Mouse (Mus musculus): ENCODE measurements around the gene Gtf3c6.
A peak's percentile ranks its signal among the peaks of the same experiment; 100 is the strongest.

Gtf3c6 gene

DNA sequence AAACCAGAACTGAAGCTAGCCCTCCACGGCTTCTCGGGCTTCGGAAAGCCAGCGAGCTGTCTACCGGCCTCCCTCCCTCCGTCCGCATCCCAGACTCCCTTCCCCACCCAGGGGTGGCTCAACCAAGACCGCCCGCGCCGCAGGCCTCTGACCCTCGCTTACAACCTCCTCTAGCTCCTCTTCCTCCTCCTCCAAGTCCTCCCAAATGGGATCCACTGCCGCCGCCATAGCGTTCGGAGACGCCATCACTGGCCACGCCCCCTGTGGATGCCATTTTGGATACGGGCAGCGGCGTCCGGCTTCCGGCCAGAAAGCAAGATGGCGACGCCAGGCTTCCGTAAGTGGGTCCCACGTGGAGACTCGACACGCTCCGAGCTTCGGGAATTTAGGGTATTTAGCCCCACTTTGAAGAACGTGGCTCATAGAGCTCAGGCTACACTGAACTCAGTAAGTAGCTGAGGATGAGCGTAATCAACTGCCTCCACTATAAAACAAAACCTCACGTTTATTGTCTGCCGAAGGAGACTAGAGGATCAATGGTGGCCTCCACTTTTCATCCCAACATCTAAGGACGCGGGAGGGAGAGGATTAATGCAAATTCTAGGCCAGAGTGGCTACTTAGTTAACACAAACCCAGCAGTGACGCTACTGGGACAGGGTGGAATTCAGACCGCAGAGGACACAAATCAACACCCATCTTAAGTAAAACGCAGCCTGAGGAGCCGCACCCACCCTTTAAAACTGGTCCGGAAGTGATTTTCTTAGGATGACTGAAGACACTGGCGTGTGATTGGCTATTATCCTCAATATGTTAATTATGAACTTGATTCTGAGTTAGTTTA lies at the start of gene Gtf3c6:
Gene Gtf3c6 (minus strand): TSS at position 695 of the 842 bp plus-strand sequence.
- DNase-seq (ENCODE audit: low spot score in 2 of 2): peak; percentile 95 to 97

DNA sequence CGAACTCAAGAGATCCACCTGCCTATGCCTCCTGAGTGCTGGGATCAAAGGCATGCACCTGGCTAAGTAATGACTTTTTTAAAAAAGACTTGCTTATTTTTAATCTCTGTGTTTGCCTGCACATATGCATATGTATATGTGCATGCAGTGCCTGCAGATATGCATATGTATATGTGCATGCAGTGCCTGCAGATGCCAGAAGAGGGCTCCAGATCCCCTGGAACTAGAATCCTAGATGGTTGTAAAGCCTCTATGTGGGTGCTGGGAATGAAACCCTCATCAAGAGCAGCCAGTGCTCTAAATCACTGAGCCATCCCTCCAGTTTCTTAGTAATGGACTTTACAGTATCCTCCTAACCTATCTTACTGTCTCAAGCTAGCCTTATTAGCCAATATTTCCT lies 48.1 kb upstream of the Gtf3c6 start:
- DNase-seq (ENCODE audit: low spot score in 2 of 2): no peak

DNA sequence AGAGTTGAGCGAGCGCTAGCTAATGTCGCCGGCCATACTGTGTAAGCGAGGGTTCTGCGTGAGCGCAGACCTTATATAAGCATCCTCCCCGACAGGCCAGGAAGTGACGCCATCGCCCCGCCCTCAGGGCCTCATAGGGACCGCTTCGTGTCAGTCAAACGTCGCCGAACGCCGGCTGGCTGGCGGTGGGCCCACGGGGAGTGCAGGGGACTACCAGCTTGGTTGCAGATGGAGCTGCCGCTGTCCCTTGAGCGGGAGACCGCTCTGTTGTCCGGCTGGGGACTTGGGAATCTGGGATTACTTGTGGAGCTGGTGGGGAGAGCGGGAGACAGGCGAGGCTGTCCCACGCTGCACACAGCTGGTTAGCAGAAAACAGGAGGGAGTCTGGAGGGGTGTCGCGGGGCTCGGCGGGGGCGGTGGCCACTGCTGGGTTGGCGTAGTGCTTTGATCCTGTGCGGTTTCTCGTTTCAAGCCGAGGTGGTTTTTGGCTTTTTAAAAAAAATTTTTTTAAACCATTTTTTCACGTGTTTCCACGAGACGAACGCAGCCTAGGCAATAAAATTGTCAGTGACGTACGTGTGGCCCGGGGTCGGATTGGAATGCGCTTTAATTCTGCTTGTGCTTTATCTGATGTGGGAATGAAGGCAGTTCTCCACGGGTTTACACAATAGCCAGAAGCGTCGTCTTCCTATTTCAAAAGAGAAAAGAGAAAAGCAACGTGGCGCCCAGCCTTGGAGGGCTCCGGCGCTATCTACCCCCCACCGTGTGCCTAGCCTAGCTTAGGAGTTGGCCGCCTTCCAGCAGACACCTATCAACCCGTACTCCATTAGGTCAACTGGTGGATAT lies 44.5 kb upstream of the Gtf3c6 start, which contains the start of gene Amd1:
Gene Amd1 (minus strand): TSS at position 47 of the 846 bp plus-strand sequence.
- DNase-seq (ENCODE audit: low spot score in 2 of 2): peak; percentile 99 to 100

DNA sequence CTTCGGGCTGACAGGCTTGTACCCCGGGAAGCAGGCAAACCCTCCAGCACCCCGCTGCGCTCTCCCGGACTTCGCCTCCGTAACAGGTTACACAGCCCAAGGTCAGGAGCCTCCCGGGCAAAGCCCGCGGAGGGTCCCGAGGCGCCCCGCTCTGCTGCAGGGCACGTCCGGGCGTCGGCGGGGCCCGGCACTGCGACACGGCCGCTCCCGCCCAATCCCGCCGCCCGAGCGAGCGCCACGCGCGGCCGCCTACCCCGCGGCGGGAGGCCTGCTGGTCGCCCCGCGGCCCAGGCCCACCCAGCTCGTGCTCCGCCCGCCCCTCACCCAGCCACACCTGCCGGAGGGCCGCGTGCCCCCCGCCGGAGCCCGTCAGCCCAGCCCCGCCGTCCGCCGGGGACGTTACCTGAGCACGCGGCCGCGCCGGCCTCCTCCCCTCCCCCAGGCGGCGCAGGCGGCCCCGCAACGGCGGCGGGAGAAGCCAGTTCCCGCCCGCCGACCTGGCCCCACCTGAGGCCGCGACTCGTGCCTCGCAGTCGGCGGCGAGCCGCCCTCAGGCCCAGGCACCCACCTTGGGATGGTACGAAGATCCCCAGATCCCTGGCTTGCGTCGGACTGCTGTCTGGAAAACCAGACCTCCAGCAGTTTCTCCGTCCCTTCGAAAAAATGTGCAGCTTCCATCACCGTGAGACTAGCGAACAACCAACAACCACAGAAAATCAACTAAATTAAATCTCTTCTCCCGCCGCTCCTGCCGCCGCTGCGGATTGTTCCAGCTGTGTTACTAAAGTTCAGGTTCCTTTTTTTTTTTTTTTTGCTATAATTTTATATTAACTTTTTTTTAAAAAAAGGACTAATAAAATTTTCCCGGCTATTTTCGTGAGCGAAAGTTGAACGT lies 43.5 kb upstream of the Gtf3c6 start:
- peak; percentile 26 to 42 for DNase-seq (ENCODE audit: low spot score in 2 of 2)

DNA sequence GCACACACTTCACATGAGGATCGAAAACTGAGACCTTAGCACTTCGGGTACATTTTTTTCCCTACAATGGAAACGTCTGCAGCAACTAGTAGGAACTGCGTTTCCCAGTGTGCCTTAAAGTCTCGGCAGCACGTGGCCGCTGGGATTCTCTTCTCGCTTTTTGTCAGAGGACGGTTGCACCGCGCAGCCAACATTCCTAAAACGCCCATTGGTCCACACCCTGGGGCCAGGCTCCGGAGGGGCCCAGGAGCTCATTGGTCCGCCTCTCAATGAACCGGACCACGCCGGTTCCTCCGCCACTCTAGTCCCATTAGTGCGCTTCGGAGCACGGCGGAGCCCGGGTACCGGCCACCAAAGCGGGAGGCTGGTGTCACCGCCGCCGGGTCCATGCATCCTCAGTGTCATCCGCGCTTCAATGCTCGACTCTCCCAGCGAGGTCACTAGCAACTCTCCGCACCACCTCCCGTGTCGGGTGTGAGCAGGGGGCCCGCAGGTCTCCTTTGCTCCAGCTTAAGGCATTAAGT lies 42.8 kb upstream of the Gtf3c6 start:
- DNase-seq (ENCODE audit: low spot score in 2 of 2): peak; percentile 75 to 80

DNA sequence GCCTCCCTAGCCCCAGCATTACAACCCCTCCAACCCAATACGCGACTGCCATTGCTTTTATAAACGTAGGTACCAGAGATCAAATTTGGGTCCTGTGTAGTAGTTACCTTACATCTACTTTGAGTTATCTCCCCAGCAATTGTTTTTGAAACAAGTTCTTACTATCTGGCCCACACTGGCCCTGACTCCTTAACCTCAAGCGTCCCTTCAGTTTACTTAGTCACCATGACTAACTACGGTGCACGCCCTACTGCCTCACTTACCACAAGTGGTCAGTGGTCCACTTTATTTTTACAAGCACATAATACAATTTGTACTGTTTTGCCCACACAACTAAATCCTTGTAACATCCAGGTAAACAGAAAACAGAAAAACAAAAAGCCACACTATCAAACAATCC lies 34.7 kb upstream of the Gtf3c6 start:
- DNase-seq (ENCODE audit: low spot score in 2 of 2): no peak

- no peak for DNase-seq (ENCODE audit: low spot score in 2 of 2)
Observed at GRCm38 (mm10) chr10:40286767-40287166, 28.9 kb upstream of the Gtf3c6 start.

GRCm38 (mm10) chr10:40285571-40285970 lies 27.7 kb upstream of the Gtf3c6 start:
- no peak for DNase-seq (ENCODE audit: low spot score in 2 of 2)

DNA sequence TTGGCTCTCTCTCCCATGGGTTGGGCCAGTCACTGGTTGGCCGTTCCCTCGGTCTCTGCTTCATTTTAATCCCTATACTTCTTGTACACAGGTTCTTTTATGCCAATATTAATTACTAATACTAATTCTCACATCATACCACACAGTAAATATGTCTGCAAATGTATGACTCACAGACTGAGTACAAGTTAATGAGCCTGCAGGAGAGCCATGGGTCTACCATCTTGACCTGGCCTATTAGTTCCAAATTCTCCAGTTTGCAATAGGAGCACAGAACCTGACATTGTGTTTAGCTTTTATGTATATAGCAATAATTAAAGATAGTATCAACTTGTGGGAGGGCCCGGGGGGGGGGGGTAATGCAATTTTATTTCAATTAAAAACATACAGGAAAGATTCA lies 27.1 kb upstream of the Gtf3c6 start:
- DNase-seq (ENCODE audit: low spot score in 2 of 2): no peak

DNA sequence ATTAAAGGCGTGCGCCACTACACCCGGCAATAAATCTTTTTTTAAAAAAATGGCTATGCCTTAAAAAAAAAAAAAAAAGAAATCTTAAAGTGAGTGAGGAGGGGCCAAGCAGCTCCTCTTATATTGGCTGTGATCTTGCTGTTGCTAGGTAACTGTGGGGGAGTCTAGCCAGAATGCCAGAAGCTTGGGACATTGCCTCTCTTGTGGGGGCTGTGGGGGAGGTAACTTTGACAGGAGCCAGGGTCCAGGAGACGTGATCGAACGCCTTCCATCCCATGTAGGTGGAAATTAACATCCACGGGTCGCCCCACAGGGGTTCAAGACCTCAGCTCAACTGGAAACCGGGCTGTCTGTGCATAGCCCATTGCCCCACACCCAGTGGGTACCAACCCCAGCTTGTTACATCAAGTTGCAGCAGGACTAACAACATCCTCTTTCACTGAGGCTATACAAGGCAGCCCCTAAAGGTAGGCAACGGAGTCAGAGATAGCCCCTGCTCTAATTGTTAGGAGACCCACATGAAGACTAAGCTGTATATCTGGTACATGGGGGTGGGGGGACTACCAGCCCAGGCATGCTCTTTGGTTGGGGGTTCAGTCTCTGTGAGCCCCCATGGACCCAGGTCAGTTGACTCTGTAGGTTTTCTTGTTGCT lies 26.4 kb upstream of the Gtf3c6 start:
- DNase-seq (ENCODE audit: low spot score in 2 of 2): peak; percentile 56 to 57

DNA sequence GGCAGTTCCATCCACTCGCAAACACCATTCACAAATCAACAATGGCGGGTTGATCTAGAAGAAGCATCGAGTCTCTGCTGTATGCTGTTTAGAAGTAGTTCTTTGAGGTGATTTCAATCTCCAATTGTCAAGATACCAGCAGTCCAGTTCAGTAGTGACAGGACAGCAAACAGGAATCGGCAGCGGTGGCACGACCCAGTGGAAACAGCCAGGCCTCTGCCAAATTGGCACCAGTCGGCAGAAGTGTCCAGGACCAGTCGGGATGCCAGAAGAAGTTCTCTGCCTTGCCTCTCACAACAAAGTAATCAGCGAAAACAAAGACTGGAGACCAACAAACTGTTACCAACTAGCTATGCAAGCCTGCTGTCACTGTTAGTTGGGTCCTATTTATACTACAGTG lies 25.7 kb upstream of the Gtf3c6 start:
- DNase-seq (ENCODE audit: low spot score in 2 of 2): no peak

DNA sequence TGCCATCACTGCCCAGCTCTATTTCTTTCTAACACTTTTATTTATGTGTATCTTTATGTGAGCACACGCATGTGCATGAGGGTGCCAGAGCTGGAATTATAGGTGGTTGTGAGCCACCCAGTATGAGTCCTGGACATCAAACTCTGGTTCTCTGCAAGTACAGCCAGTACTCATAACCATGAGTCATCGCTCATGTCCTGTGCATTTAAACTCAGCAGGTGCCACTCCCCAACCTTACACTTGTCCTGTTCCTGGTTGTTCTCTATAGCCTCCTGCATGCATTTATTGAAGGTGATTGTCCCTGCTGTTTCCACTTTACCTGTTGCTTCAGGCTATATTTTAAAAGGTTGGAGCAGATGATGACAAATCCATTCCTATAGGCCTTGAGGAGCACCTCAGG lies 23.7 kb upstream of the Gtf3c6 start:
- DNase-seq (ENCODE audit: low spot score in 2 of 2): no peak

DNA sequence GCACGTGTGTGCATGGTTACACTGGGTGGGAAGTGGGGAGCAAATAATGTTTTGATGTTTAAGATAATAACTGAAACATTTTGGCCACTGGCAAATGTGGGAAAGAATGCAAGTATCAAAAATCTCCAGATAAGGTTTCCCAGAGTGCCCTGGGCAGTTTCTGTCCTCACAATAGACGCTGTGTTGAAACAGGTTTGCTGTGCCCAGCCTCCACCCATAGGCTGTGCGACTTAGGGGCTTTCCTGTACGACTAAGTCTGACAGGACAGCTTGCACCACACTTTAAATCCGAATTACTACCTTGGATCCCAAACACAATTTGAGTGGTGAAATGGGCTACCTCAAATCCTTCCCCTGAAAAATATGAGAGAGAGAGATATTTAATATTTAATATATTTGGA lies 20.4 kb upstream of the Gtf3c6 start:
- no peak for DNase-seq (ENCODE audit: low spot score in 2 of 2)

DNA sequence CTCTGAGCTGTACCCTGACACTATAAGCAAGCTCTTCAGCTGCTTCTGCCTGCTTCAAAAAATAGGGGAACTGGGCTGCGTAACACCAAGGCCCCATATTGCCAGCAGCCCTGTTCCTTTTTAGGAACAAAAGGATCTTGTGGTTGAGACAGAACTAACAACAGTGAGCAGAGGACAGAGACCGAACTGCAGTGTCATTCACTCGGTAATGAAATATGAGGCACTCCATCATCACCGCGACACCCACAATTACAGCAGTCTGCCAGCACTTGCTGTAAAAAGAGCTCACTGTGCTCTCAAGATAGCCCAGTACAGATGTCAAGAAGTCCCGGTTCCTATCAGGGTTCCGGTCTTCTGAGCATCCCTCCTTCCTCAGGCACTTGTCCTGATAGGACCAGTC lies 18.1 kb upstream of the Gtf3c6 start:
- no peak for DNase-seq (ENCODE audit: low spot score in 2 of 2)

DNA sequence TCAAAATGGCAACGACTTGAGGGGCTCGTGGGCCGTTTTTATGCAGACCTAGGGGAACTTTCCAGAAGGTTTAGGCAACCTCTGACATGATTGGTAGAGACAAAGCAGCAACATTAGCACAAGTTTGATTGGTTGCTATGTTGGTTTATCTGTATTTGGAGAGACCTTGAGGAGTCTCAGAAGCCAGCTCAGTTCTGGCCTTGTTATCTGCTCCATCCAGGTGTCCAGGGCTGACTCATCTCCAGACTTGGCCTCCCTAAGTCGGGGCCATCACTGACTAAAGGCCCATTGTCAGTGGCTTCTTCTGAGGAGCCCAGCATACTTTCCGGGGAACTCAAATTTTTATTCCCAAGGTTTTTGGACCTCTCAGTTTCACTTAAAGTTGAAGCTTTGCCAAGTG lies 16.0 kb upstream of the Gtf3c6 start:
- no peak for DNase-seq (ENCODE audit: low spot score in 2 of 2)

DNA sequence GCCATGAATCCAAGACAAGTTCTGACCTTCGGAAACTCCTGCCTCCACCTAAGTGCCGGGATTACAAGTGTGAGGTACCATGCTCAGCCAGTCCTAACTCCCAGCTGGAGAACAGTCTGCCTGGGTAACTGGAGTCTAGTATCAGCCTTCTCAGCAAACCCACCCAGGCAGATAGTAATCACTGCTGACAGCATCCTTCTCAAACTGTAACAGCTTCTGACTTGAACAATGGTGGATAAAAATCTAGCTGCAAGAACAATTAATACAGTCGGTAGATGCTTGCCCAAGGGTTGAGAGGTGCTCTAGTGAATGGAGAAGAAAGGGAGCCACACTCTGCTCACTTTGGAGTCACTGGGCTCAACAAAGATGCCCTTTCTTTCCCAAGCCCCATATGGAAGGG lies 13.3 kb upstream of the Gtf3c6 start:
- no peak for DNase-seq (ENCODE audit: low spot score in 2 of 2)

DNA sequence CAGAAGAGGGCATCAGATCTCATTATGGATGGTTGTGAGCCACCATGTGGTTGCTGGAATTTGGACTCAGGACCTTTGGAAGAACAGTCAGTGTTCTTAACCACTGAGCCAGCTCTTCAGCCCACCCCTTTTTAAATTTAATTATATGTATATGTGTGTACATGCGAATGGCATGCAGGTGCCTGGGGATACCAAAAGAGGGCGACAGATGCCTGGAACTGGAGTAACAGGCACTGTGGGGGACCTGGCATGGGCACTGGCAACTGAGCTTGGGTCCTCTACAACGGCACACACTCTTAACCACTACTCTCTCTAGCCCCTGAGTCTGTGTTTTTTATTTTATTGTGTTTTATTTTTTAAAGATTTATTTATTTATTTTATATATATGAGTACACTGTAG lies 7.0 kb upstream of the Gtf3c6 start:
- no peak for DNase-seq (ENCODE audit: low spot score in 2 of 2)

DNA sequence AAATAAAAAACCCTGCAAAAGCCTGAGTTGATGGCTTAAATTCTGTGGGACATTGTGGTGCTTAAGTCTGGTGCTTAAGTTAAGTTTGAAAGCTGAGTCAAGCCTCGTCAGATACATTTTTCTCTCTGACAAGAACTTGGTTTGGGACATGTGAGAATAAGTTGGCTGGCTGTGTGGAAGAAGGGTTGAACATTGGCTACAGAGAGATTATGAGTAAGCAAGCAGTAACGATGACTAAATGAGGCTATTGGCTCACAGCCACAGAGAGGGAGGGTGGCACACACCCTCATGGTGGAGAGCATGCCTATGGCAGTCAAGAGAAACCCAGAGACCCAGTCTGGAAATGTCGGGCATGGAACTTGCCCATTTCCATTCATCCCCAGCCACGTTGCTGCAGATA lies 5.8 kb upstream of the Gtf3c6 start:
- no peak for DNase-seq (ENCODE audit: low spot score in 2 of 2)

DNA sequence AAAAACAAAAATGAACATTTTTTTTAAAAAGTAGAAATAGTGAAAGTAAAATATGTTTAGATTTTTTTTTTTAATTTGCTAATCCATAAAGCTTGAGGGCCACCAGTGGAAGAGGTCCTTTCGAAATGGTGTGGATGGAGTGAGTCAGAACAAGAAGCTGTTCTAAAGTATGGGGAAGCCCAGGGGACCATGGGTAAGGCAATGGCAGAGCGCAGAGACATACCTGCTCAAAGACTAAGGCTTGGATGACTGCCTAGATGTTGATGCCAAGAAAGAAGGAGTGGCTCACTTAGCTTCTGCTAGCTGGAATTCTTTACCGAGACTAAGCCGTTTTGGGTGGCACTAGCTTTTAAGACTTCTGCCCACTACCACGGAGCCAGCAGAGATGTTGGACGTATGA lies 4.3 kb upstream of the Gtf3c6 start:
- DNase-seq (ENCODE audit: low spot score in 2 of 2): no peak

DNA sequence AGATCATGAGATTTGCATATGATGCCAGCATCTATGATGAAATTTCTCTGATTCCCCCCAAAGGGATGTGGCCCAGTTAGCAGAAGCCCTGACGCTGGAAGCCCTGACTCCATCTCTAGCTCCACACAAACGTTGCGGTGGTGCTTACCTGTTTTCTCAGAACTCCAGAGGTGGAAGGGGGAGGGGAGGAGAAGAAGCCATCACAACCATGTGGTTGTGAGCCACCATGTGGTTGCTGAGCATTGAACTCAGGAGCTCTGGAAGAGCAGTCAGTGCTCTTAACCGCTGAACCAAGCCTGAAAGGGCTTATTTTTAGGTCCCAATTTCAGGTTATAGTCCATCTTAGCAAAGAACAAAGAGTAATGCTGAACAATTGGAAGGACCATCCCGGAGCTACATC lies 2.4 kb upstream of the Gtf3c6 start:
- DNase-seq (ENCODE audit: low spot score in 2 of 2): no peak

GRCm38 (mm10) chr10:40259542-40259941 lies 1.6 kb upstream of the Gtf3c6 start:
- no peak for DNase-seq (ENCODE audit: low spot score in 2 of 2)
